Mouse (Mus musculus): Measurements from ENCODE around the gene Tnni1.

DNA sequence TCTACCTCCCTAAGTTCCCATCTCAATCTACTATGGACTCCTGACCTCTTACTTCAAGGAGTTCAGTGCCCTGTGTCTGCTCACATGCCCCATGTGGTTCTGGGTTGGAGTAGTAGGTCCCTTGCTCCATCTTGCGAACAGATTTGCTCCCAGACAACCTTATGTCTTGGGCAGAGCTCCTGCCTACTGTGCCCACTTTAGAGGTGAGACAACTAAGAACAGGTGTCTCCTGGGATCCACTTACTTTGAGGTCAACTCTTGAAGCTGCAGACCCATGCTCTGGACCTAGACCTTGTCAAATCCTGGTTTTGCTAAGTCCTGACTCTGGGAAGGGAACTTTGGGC is 76.1 kb downstream of the Tnni1 start:
- TF ChIP-seq CTCF (IDR thresholded peaks at IDR 0.05; ENCODE audit: low read depth) (no peak), EP300 (IDR thresholded peaks at IDR 0.05; ENCODE audit: low read depth) (peak; percentile 62; the same call in 1 of the 2 replicates)

Data from heart, postnatal 0 days (tissue).